Mouse (Mus musculus) CH12F3 (cell line): ENCODE results near the gene Gm4353.

Experiments
- in situ Hi-C: fragments of 300-500 bp; cut with MboI; formaldehyde crosslinking; loops from 2 replicates; pipeline ENCODE4 v1.14.3; 2020; ENCODE audit warnings: low sequenced_read_pairs

The Gm4353 gene

DNA sequence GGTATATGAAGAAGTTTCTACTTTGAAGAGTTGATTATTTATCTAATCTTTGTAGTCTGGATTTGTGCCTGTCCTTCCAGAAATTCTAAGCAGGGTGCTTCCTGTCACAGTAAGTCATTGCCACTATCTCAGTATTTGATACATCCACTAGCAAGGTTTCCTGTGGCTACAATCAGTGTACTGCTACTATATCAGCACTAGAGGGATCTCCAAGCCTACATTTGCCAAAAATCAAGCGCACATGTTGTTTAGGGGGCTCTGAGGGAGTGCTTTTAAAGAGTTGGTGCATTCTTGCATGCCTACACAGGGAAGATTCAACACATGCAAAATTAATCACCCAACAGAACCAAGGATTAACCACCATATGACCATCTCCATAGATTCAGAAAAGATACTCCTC is 23.7 kb downstream of the Gm4353 start:
- in situ Hi-C loops, result no loop called here

DNA sequence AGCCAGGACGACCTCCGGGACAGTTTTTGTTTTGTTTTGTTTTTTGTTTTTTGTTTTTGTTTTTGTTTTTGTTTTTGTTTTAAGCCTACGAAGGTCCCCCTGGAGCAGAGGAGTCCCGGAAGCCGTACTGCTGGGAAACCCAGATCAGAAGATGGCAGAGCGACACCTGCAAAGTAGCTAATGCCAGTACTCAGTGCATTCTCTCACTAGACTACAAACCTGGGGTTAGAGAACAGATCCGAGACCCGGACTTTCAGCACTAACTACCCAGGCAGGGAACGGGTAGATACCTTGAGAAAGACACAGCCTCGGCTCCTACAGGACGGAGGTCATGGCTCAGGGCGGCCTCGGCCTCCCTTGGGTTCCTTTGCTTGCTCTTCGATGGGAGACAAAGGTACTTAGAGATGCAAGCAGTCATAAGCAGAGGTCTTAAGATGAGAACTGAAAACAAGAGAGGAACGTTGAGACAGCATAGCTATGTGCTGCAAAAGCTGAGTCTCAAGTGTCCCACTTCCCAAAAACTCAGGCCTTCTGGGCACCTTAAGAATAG is 43.9 kb downstream of the Gm4353 start:
- in situ Hi-C loops, result loop anchor here (25.0 kb wide), 1 partner anchor 1128 kb away; no protein-coding TSS in a partner anchor

DNA sequence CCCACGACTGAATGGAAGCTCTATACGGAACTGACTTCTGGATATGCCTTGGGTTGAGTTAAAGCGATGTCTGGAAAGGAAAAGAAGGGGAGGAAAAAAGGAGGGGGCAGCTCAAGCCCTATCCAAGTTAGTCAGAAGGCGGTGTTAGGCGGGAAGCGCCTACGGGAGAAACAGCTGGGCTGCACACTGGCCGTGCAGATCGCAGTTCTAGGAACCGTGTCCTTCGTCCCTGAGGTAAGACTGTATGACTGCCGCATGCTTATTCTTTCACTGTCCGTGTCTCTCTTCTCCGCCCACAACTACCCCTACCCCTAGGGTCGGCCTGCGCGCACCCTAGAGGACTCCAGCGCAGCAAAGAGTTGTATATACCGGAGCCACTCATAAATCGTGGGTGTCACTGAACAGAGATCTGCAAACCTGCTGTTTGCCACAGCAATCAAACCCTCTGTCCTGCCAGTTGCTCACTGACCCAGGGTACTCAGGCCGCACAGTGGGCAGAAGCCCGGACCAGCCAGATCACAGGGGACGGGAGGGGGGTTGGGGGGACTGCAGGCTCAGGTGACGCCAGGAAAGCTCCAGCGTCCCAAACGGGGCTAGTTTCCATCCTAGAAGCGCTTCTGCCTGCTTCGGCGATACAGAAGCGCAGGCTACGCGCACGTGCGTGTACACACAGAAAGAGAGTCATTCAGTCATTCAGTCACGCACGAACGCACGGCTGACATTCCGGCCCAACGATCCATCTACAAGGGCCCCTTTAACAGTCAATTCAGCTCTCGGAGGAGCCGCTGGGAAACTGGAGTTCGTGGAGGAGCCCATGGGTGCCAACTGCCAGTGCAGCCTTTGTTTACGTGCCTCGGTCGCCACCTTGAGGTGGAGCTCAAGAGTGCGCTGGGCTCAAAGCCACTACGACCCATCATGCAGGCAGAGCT is 44.6 kb downstream of the Gm4353 start:
- in situ Hi-C loops, result loop anchor here (25.0 kb wide), 1 partner anchor 1128 kb away; no protein-coding TSS in a partner anchor

DNA sequence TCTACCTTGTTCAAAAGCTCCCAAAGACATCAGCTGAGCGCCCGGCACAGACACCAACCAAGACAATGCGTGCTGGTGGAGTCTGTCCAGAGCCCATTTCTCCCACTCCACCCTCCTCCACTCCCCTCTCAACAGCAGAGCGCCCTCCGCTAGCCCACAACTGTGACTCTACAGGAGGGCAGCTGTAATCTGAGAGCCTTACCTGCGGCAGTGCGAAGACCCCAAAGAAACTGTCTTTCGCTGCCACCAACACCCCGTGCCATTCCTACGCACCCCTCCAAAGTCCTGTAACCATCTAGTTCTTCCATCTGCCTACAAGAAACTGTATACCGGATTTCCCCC is 45.3 kb downstream of the Gm4353 start, which contains the start of gene 1110004F10Rik:
1110004F10Rik (plus strand) TSS at position 202 of the 342 bp plus-strand sequence.
- in situ Hi-C loops, result loop anchor here (25.0 kb wide), 1 partner anchor 1127 kb away; no protein-coding TSS in a partner anchor

DNA sequence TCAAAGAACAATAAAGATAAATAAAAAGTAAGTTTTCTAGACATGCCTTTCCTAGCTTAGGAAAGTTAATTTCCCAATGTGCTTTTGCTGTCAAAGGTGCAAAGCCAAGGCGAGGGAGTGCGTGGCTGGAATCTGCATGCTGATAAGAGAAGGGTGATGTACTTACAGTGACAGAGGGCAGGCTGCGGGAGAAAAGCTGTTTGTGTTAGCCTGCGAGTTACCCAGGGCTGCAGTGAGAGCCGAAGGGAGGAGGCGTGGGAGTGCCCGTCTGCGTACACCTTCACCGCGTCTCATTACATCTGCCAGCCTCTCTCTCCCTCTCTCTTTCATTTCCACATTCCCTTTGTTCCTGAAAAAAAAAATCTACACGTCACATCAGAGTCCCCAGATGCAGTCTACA is 45.9 kb downstream of the Gm4353 start, which contains the start of gene Sox6:
Sox6 (minus strand) TSS at position 286 of the 400 bp plus-strand sequence.
- in situ Hi-C loops, result loop anchor here (25.0 kb wide), 1 partner anchor 1126 kb away; no protein-coding TSS in a partner anchor

DNA sequence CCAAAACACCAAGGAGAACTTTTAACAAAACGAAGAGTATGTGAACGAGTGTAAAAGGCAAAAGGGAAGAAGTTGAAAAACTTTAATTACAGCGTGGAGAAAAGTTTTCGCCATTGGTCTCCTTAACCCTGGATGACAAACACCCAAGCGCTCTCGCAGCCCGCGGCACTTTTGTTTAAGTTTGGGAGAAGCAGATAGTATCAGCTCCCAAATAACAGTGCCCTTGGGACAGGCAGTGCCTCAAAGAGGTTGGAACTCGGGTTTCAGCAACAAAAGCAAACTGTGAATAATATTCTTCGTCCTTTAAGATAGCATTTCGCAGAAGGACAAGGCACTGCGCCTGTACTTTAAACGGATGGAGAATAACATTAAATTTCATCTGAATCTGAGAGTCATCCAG is 46.4 kb downstream of the Gm4353 start:
- in situ Hi-C loops, result loop anchor here (25.0 kb wide), 1 partner anchor 1126 kb away; no protein-coding TSS in a partner anchor

DNA sequence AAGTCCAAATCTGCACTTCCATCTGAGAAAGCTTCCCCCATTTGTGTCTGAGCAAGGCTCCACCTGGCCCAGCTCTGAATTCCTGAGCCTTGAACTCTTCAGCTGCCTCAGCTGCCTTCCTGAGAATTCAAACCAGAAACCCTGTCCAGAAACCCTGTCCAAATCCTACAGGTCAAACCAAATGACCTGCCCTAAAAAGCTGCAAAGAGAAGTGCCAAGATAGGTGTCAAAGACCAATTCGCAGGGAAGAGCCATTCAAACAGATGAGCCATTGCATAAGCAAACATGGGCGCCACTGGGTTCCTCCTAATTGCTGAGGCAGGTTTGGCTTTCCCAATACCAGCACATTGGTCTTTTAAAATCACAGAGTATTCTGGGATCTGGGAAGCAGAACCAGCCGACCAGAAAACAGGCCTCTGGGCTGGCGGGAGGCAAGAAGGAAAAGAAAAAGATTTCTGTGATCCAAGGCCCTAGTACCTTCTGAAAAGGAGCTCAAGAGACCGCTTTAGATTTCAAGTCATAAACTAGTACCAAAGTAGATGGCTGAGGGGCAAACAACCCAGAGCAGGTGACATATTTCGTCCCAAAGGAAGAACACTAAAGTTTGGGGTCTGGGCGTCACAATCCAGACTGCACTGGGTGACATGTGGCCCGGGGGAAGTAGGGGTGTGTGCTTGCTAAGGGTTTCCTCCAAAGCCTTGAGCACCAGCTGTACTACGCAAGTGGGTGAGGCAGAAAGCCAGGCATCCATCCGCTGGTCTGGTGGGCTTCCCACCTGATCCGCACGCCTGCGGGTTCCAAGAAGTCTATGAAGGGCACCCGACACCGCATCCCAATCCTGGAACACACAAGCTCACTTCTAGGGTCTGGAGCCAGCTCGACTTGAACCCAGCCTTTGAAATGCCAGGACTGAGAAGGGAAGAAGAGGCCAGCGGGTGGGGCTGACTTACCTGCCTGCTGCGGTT is 47.6 kb downstream of the Gm4353 start:
- in situ Hi-C loops, result loop anchor here (25.0 kb wide), 1 partner anchor 1125 kb away; no protein-coding TSS in a partner anchor

DNA sequence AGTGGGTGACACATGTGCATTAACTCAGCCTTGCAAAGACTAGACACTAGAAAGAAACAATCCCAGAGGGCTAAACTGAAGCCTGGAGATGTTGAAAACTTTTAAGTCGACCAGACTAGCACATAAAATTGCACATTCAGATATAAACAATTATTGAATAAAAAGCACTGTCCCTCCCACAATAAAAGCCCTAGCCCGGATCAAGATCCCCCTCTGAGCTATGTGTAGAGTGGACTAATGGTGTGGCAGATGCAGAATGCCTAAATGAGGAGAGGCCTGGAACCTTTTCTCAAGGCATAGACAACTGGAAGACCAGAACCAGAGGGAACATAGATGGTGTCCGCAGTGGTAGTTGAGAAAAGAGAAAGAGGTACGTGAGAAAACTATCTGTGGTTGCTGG is 48.9 kb downstream of the Gm4353 start:
- in situ Hi-C loops, result loop anchor here (25.0 kb wide), 1 partner anchor 1123 kb away; no protein-coding TSS in a partner anchor

DNA sequence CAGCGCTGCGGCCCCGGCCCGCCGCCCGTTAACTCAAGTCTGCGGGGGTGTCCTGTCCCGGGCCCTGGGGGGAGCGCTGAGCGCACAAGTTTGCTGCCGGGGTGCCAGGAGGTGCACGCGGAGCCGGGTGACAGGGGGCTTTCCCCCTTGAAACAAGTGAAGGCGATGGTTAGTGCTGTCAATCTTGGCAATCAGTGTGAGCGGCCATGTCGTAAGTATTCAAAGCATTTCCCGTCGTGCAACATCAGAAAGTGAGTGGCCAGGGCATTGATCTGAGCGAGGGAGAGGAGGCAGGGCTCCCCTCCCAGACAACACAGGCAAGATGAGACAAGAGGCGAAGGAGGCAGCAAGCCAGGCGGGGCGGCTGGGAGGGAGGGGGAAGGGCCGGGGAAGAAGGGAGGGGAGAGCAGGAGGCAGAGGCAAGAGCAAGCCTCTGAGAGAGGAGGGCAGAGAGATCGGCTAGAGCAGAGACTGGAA is 50.1 kb downstream of the Gm4353 start:
- in situ Hi-C loops, result loop anchor here (25.0 kb wide), 1 partner anchor 1122 kb away; no protein-coding TSS in a partner anchor

DNA sequence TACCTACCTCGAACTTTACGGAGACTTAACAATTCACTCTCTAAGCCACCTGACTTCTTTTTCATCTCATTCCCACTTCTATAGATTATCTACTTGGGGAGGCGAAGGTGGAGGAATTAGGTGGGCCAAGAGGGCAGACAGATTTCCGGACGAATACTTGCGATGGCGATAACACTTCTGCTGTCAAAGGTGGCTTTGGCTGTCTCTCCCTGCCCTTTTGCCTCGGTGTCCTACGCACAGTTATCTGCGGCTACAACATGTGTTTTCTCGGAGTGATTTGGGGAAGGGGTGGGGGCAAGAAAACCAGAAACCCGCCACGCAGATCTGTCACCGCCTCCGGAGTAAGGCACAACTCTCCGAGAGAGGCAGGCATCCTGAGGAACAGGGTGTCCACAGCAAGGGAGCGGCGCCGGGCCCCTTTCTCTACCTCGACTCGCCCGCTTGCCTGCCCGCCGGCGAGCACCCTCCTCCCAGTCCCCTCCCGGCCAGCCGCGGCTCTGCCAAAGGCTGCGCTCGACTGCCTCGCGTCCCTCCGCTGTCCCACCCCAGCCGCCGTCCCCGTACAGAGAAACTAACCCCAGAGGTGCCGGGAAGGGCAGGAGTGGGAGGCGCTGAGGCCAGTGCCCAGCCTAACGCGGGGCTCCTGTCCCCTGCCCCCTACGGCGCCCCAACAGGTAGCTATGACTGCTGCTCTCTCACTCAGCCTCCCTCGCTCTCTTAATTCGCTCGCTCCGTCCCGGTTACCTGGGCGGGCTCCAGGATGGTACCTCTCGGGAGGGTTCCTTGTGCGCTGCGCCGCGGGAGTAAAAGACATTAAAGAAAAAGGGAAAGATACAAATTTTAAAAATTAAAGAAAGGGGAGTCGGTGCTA is 50.8 kb downstream of the Gm4353 start:
- in situ Hi-C loops, result loop anchor here (25.0 kb wide), 1 partner anchor 1121 kb away; no protein-coding TSS in a partner anchor
